Comparison of ENCODE assay signal across 11 mouse cellular contexts in genomic region chrX:68820449-68820848, GRCm38 (mm10). TPM values are rescaled to one million over a fixed set of nuclear protein-coding genes. Genes with fewer than 3 reads are reported as not detected.
DNase-seq lines count a peak whose midpoint lies in the region; ATAC-seq and TF ChIP-seq lines count a peak whose summit lies in the region.
"Not testable (repeated sequence)": the region's sequence is repeated elsewhere in the genome, so short reads cannot be mapped to it uniquely, and the experiment has no call there.
"Had no signal": no experiment of that assay in that cellular context is flagged by ENCODE, and none has a peak within 500 bp of the region (broad histone marks: within the 10 kb centered on the region; RNA-seq: fewer than 3 reads in every experiment).

No protein-coding gene starts in this region.

- not testable (repeated sequence) for H3K9me3 ChIP-seq in forebrain, embryonic 13.5 days (replicated peaks); heart, embryonic 15.5 days (replicated peaks); hindbrain, postnatal 0 days (ENCODE audit: low read length); limb, embryonic 13.5 days; midbrain, embryonic 12.5 days; neural tube, embryonic 15.5 days (replicated peaks)

- not testable (repeated sequence) for H3K4me1 ChIP-seq in forebrain, embryonic 13.5 days; heart, embryonic 15.5 days (replicated peaks); hindbrain, postnatal 0 days (ENCODE audit: insufficient read depth, low read length); limb, embryonic 13.5 days; midbrain, embryonic 12.5 days; neural tube, embryonic 15.5 days

- H3K9ac ChIP-seq in forebrain, embryonic 13.5 days; heart, embryonic 15.5 days; hindbrain, postnatal 0 days (replicated peaks; ENCODE audit: low read length); limb, embryonic 13.5 days; midbrain, embryonic 12.5 days (replicated peaks); neural tube, embryonic 15.5 days (replicated peaks): not testable (repeated sequence)

- 48% methylated on average over 2 of the region's 2 CpGs for WGBS in forebrain, embryonic 13.5 days
- WGBS in heart, embryonic 15.5 days: 30% methylated on average over 2 of the region's 2 CpGs
- 31% methylated on average over 2 of the region's 2 CpGs for WGBS in hindbrain, postnatal 0 days
- WGBS in limb, embryonic 13.5 days: 41% methylated on average over 2 of the region's 2 CpGs
- WGBS in midbrain, embryonic 12.5 days: 31% methylated on average over 2 of the region's 2 CpGs
- 41% methylated on average over 2 of the region's 2 CpGs for WGBS in neural tube, embryonic 15.5 days

- peak overlapping the region; percentile 52 for H3K4me2 ChIP-seq in forebrain, embryonic 13.5 days
- H3K4me2 ChIP-seq in heart, embryonic 15.5 days: peak overlapping the region; percentile 51
- H3K4me2 ChIP-seq in hindbrain, postnatal 0 days (ENCODE audit: low read depth, low read length): peak overlapping the region; percentile 36; the same call in 1 of the 2 replicates
- peak overlapping the region; percentile 51 for H3K4me2 ChIP-seq in limb, embryonic 13.5 days (replicated peaks)
- peak overlapping the region; percentile 42 for H3K4me2 ChIP-seq in midbrain, embryonic 12.5 days (replicated peaks)
- peak overlapping the region; percentile 50 for H3K4me2 ChIP-seq in neural tube, embryonic 15.5 days

- not testable (repeated sequence) for H3K27me3 ChIP-seq in forebrain, embryonic 13.5 days; heart, embryonic 15.5 days; hindbrain, postnatal 0 days (ENCODE audit: insufficient read depth, low read length); limb, embryonic 13.5 days; midbrain, embryonic 12.5 days; neural tube, embryonic 15.5 days (replicated peaks)

- not testable (repeated sequence) for H3K36me3 ChIP-seq in forebrain, embryonic 13.5 days (ENCODE audit: poor library complexity, severe bottlenecking); heart, embryonic 15.5 days; hindbrain, postnatal 0 days (ENCODE audit: insufficient read depth, low read length); limb, embryonic 13.5 days; midbrain, embryonic 12.5 days; neural tube, embryonic 15.5 days

- H3K27ac ChIP-seq in forebrain, embryonic 13.5 days; heart, embryonic 15.5 days; hindbrain, postnatal 0 days; limb, embryonic 13.5 days; midbrain, embryonic 12.5 days (replicated peaks); neural tube, embryonic 15.5 days (replicated peaks): not testable (repeated sequence)

- peak; percentile 4 for DNase-seq in embryo, embryonic 10.5 days (ENCODE audit: low spot score)
- not testable (repeated sequence) for DNase-seq in hindbrain, postnatal 0 days (ENCODE audit: low spot score)

- not testable (repeated sequence) for H3K4me3 ChIP-seq in forebrain, embryonic 13.5 days; hindbrain, postnatal 0 days (ENCODE audit: low read length); midbrain, embryonic 12.5 days
- peak overlapping the region; percentile 39 for H3K4me3 ChIP-seq in heart, embryonic 15.5 days
- H3K4me3 ChIP-seq in limb, embryonic 13.5 days: peak overlapping the region; percentile 31
- H3K4me3 ChIP-seq in neural tube, embryonic 15.5 days (replicated peaks): peak overlapping the region; percentile 34; the same call in 1 of the 2 replicates

- ATAC-seq in forebrain, embryonic 13.5 days; heart, embryonic 15.5 days (replicated peaks; ENCODE audit: insufficient number of reproducible peaks, insufficient read depth, low FRiP score, low read depth); hindbrain, postnatal 0 days; limb, embryonic 13.5 days (ENCODE audit: low FRiP score, low read depth); neural tube, embryonic 15.5 days (ENCODE audit: low FRiP score): not testable (repeated sequence)
- peak; percentile 29; the same call in 1 of the 2 replicates for ATAC-seq in midbrain, embryonic 12.5 days (ENCODE audit: low FRiP score, low read depth)

- TF ChIP-seq CTCF in hindbrain, postnatal 0 days (IDR thresholded peaks at IDR 0.05; ENCODE audit: low read depth): not testable (repeated sequence)

RNA-seq across cellular contexts. Expression of gene Gm14698, which starts 0.4 kb away (rescaled TPM):
- polyA plus RNA-seq in forebrain, embryonic 13.5 days (2015; fragmentation: Nextera tagmentation; extraction: Ambion mirVana): 2.5 and 3.7 TPM in 2 replicates
- 2.8 and 3.5 TPM in 2 replicates for polyA plus RNA-seq in heart, embryonic 15.5 days (2015; fragmentation: Nextera tagmentation; extraction: Ambion mirVana)
- total RNA-seq in hindbrain, postnatal 0 days (2014; rRNA removed): 0.47 and 2.9 TPM in 2 replicates
- 2.3 and 2.5 TPM in 2 replicates for polyA plus RNA-seq in hindbrain, postnatal 0 days (2015; fragmentation: Nextera tagmentation; extraction: Ambion mirVana)
- 4.4 and 5.4 TPM in 2 replicates for polyA plus RNA-seq in limb, embryonic 13.5 days (2015; fragmentation: Nextera tagmentation; extraction: Ambion mirVana)
- polyA plus RNA-seq in midbrain, embryonic 12.5 days (2016; fragmentation: Nextera tagmentation; extraction: Ambion mirVana): 2.6 and 3.1 TPM in 2 replicates
- 2.4 and 2.9 TPM in 2 replicates for polyA plus RNA-seq in neural tube, embryonic 15.5 days (2015; fragmentation: Nextera tagmentation; extraction: Ambion mirVana)

RNA-seq across cellular contexts. Expression of gene Fmr1nb, which starts 58.8 kb away (rescaled TPM):
- not detected in 2 replicates for polyA plus RNA-seq in forebrain, embryonic 13.5 days (2015; fragmentation: Nextera tagmentation; extraction: Ambion mirVana)
- 0.75 and 1.4 TPM in 2 replicates for polyA plus RNA-seq in heart, embryonic 15.5 days (2015; fragmentation: Nextera tagmentation; extraction: Ambion mirVana)
- total RNA-seq in hindbrain, postnatal 0 days (2014; rRNA removed): not detected in 2 replicates
- polyA plus RNA-seq in hindbrain, postnatal 0 days (2015; fragmentation: Nextera tagmentation; extraction: Ambion mirVana): 0.25 and 0.55 TPM in 2 replicates
- 0.24 TPM in 1 of 2 replicates, not detected in the other for polyA plus RNA-seq in limb, embryonic 13.5 days (2015; fragmentation: Nextera tagmentation; extraction: Ambion mirVana)
- polyA plus RNA-seq in midbrain, embryonic 12.5 days (2016; fragmentation: Nextera tagmentation; extraction: Ambion mirVana): 0.47 TPM in 1 of 2 replicates, not detected in the other
- 0.32 TPM in 1 of 2 replicates, not detected in the other for polyA plus RNA-seq in neural tube, embryonic 15.5 days (2015; fragmentation: Nextera tagmentation; extraction: Ambion mirVana)
- total RNA-seq: CH12.LX; gastrocnemius, postnatal 10 days; left cerebral cortex, postnatal 14 days had no signal
- polyA plus RNA-seq: myocyte had no signal
